Mouse (Mus musculus) c-Kit-positive CD71-negative TER-119-negative erythroid progenitor cells, embryonic 14.5 days (primary cell): ENCODE results near the gene Defa23.
"Not testable (repeated sequence)": the region's sequence is repeated elsewhere in the genome, so short reads cannot be mapped to it uniquely, and the experiment has no call there.

Source experiments
- DNase-seq: peaks from one replicate; pipeline ENCODE4 v3.0.0-alpha.2; 2013; ENCODE audit warnings: low read depth

Gene Defa23

GRCm38 (mm10) chr8:21054747-21055146 is at the start of gene Defa23:
Gene Defa23, plus strand, starts transcription at chr8:21055047.
- DNase-seq, result not testable (repeated sequence)

DNA sequence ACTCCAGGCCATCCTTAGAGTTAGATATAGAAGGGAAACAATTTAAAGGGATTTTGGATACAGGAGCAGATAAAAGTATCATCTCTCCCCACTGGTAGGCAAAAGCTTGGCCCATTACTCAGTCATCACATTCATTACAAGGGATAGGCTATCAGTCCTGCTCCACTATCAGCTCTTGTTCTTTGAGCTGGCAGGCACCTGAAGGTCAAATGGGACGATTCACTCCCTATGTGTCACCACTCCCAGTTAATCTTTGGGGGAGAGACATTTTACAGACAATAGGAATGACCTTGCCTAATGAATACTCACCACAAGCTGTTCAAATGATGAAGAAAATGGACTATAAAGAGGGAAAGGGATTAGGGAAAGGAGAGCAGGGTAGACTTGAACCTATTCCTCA is 48.0 kb upstream of the Defa23 start:
- DNase-seq, result no peak

- DNase-seq, result peak; percentile 49
Measured at GRCm38 (mm10) chr8:21008578-21008977, 46.3 kb upstream of the Defa23 start.

DNA sequence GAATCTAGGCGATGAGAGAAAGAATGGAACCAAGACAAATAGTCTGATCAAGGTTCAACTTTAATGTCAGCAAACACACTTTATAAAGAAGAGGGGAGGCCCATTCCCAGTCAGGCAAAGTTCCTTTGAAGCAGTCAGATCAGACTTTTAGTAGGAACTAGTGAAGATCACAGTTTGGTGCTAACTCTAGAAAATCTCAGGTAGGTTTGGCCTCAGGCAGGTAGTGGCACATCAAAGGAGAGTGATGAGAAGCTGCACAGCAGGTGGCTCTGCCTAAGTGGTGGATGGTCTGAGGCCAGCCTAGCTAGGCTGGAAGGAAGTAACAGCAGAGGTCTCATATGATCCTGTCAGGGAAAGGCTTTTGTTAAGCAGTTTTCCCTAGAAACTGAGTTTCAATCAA is 44.3 kb upstream of the Defa23 start:
- DNase-seq, result not testable (repeated sequence)

- DNase-seq, result not testable (repeated sequence)
Measured at GRCm38 (mm10) chr8:21025245-21025644, 29.6 kb upstream of the Defa23 start, which contains the start of gene Defa21. Gene Defa21, plus strand, starts transcription at chr8:21025545.

DNA sequence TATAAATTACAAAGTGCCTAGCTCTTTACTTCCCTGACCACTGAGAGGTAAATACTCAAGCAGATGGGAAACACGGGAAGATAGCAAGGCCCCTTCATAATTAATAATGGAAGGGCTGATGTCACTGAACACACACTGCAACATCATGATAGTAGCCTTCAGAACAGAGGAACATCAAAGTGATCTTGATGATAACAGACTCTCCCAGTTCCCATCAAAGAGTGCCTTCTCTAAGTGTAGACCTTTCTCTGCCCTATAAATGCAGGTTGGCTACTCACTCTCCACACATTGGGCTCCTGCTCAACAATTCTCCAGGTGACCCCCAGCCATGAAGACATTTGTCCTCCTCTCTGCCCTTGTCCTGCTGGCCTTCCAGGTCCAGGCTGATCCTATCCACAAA is 9.9 kb downstream of the Defa23 start, which contains the start of gene Defa35:
Gene Defa35 (plus strand): TSS at position 301 of the 400 bp plus-strand sequence.
- DNase-seq, result not testable (repeated sequence)

- not testable (repeated sequence) for DNase-seq
Measured at GRCm38 (mm10) chr8:21084142-21084541, 29.3 kb downstream of the Defa23 start, which contains the start of gene Defa25. Gene Defa25, plus strand, starts transcription at chr8:21084442.

DNA sequence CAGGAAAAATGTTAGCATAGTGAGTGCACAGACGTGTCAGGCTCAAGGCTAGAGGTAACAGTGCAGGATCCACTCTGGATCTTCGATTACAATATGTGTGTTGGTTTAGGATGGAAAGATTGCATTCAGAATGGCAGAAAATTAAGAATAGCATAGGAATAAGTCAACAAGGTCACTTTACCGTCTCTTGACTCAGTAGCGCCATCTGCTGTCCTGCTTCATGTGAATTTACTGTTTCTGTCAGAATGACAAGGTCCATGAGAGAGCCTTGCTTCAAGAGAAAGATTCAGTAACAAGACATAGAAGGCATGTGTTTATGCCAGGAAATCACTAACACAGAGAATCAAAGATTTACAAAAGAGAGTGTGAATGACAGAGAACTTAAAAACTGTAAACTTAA is 38.3 kb downstream of the Defa23 start:
- DNase-seq, result peak; percentile 19

GRCm38 (mm10) chr8:21095950-21096349 is 41.1 kb downstream of the Defa23 start, which contains the start of gene Gm14851:
Gene Gm14851, minus strand, starts transcription at chr8:21096050.
- DNase-seq, result not testable (repeated sequence)
